Mouse (Mus musculus) hindbrain, embryonic 11.5 days (tissue): ENCODE results near the gene Tmem151a. TPM values are rescaled to one million over a fixed set of nuclear protein-coding genes. Genes with fewer than 3 reads are reported as not detected.
A peak's percentile ranks its signal among the peaks of the same experiment; 100 is the strongest.

Experiments
- ATAC-seq: fragments of 200-750 bp; cut with Nextera tagmentation; 2 replicates; pipeline ENCODE4 v1.8.0; 2017; ENCODE audit warnings: mild to moderate bottlenecking, moderate TSS enrichment, moderate library complexity; ENCODE audit not compliant: low FRiP score
- DNase-seq: peaks from one replicate; pipeline ENCODE4 v3.0.0-alpha.2; 2015; ENCODE audit warnings: low spot score
- H3K27ac ChIP-seq: fragments of 300-500 bp; sonication (generic); 2 replicates; pipeline ENCODE4 v1.5.1; 2014; ENCODE audit warnings: mild to moderate bottlenecking, low read depth, low read length
- H3K27me3 ChIP-seq: fragments of 300-500 bp; sonication (generic); 2 replicates; pipeline ENCODE4 v1.6.1; 2014; ENCODE audit warnings: mild to moderate bottlenecking, low read length, moderate library complexity, mixed read lengths; ENCODE audit not compliant: control insufficient read depth, insufficient read depth
- H3K36me3 ChIP-seq: fragments of 300-500 bp; sonication (generic); 2 replicates; pipeline ENCODE4 v1.6.1; 2014; ENCODE audit warnings: mild to moderate bottlenecking, low read length, moderate library complexity, mixed read lengths; ENCODE audit not compliant: control insufficient read depth, insufficient read depth
- H3K4me1 ChIP-seq: fragments of 300-500 bp; sonication (generic); replicated peaks from 2 replicates; pipeline ENCODE4 v1.6.1; 2014; ENCODE audit warnings: low read length, mixed read lengths; ENCODE audit not compliant: control insufficient read depth, insufficient read depth
- H3K4me2 ChIP-seq: fragments of 300-500 bp; sonication (generic); replicated peaks from 2 replicates; pipeline ENCODE4 v1.6.1; 2014; ENCODE audit warnings: mild to moderate bottlenecking, low read depth, low read length
- H3K4me3 ChIP-seq: fragments of 300-500 bp; sonication (generic); 2 replicates; pipeline ENCODE4 v1.5.1; 2014; ENCODE audit warnings: low read depth, low read length
- H3K9ac ChIP-seq: fragments of 300-500 bp; sonication (generic); 2 replicates; pipeline ENCODE4 v1.6.1; 2014; ENCODE audit warnings: low read depth, low read length
- H3K9me3 ChIP-seq: fragments of 300-500 bp; sonication (generic); 2 replicates; pipeline ENCODE4 v1.6.1; 2016; ENCODE audit warnings: low read length; ENCODE audit not compliant: control insufficient read depth
- WGBS: fragments of 180-500 bp; shearing (Covaris S2); extraction: QIAGEN DNeasy Blood & Tissue Kit; methylation state at CpG from one replicate; pipeline ENCODE4 v1.1.7; 2014; 5-methylcytosine and 5-hydroxymethylcytosine counted together
- polyA plus RNA-seq: library from polyadenylated mRNA; unstranded; fragments of >200 nt; fragmentation: Nextera tagmentation; extraction: Ambion mirVana; gene quantifications from 2 replicates; pipeline ENCODE4 v1.2.1, GENCODE M21; 2014

Tmem151a gene
- polyA plus RNA-seq, 1 experiment from 2014 or later = 1.6 TPM

GRCm38 (mm10) chr19:5048138-5049056 is 36.9 kb downstream of the Tmem151a start:
- Histone ChIP-seq H3K36me3 (peaks cover 4% of the 10 kb centered on the region; the same call in 1 of the 2 replicates), H3K27ac (no peak overlapping the region), H3K4me3 (no peak overlapping the region), H3K4me2 (no peak overlapping the region), H3K27me3 (peaks cover 27% of the 10 kb centered on the region), H3K9me3 (no peaks in the 10 kb centered on the region), H3K4me1 (no peaks in the 10 kb centered on the region), H3K9ac (no peak overlapping the region)
- no peak for DNase-seq
- ATAC-seq = no peak
- WGBS = 87% methylated on average over 14 of the region's 14 CpGs

- H3K9ac ChIP-seq = no peak overlapping the region
- peaks cover 2% of the 10 kb centered on the region; the same call in 1 of the 2 replicates for H3K27me3 ChIP-seq
- no peak overlapping the region for H3K27ac ChIP-seq
- peaks cover 4% of the 10 kb centered on the region; the same call in 1 of the 2 replicates for H3K36me3 ChIP-seq
- DNase-seq (no peak), ATAC-seq (no peak)
- no peak overlapping the region for H3K4me2 ChIP-seq
- no peaks in the 10 kb centered on the region for H3K9me3 ChIP-seq
- no peaks in the 10 kb centered on the region; the same call in 1 of the 2 replicates for H3K4me1 ChIP-seq
- no peak overlapping the region for H3K4me3 ChIP-seq
- WGBS = 75% methylated on average over 4 of the region's 4 CpGs
These were observed 39.8 kb downstream of the Tmem151a start for GRCm38 (mm10) chr19:5045531-5045930.

- Histone ChIP-seq H3K4me3 (peak overlapping the region; percentile 78), H3K9me3 (no peaks in the 10 kb centered on the region), H3K36me3 (peaks cover 3% of the 10 kb centered on the region; the same call in 1 of the 2 replicates), H3K9ac (peak overlapping the region; percentile 86), H3K4me2 (peak overlapping the region; percentile 99), H3K4me1 (peaks cover 3% of the 10 kb centered on the region; the same call in 1 of the 2 replicates), H3K27ac (peak overlapping the region; percentile 56), H3K27me3 (no peaks in the 10 kb centered on the region)
- 2% methylated on average over 16 of the region's 16 CpGs for WGBS
- ATAC-seq (peak; percentile 1; the same call in 1 of the 2 replicates), DNase-seq (no peak)
These were observed 43.7 kb downstream of the Tmem151a start for GRCm38 (mm10) chr19:5041588-5041987.

GRCm38 (mm10) chr19:5040862-5041523 is 44.3 kb downstream of the Tmem151a start, which contains the start of gene Brms1:
Gene Brms1 (plus strand): TSS chr19:5041354.
- peak within 1 kb of the TSS; percentile 56 for H3K27ac ChIP-seq
- peak; percentile 98 for DNase-seq
- ATAC-seq = peak; percentile 79
- H3K4me2 ChIP-seq = peak within 1 kb of the TSS; percentile 99
- peak within 1 kb of the TSS; percentile 78 for H3K4me3 ChIP-seq
- H3K4me1 ChIP-seq = peaks cover 3% of the 10 kb centered on the region; the same call in 1 of the 2 replicates
- H3K9ac ChIP-seq = peak within 1 kb of the TSS; percentile 86
- H3K27me3 ChIP-seq = no peaks in the 10 kb centered on the region
- WGBS = 8% methylated on average over 40 of the region's 40 CpGs
- H3K36me3 ChIP-seq = no peaks in the 10 kb centered on the region
- H3K9me3 ChIP-seq = no peaks in the 10 kb centered on the region

- H3K4me1 ChIP-seq = peaks cover 3% of the 10 kb centered on the region; the same call in 1 of the 2 replicates
These were observed 45.8 kb downstream of the Tmem151a start for GRCm38 (mm10) chr19:5039301-5040114.

GRCm38 (mm10) chr19:5038709-5039156 is 46.6 kb downstream of the Tmem151a start, which contains the start of the genes B4gat1 and AC124502.3:
Gene B4gat1 (plus strand): TSS chr19:5038826.
Gene AC124502.3 (plus strand): TSS chr19:5038891.
- Histone ChIP-seq H3K4me2 (peak within 1 kb of the TSS; percentile 99), H3K27ac (peak within 1 kb of the TSS; percentile 76), H3K9ac (peak within 1 kb of the TSS; percentile 89), H3K4me1 (peaks cover 3% of the 10 kb centered on the region; the same call in 1 of the 2 replicates), H3K36me3 (no peaks in the 10 kb centered on the region), H3K4me3 (peak within 1 kb of the TSS; percentile 78), H3K27me3 (no peaks in the 10 kb centered on the region), H3K9me3 (no peaks in the 10 kb centered on the region)
- WGBS = under 1% methylated on average over 44 of the region's 44 CpGs
- DNase-seq (peak; percentile 92), ATAC-seq (peak; percentile 89)

More at GRCm38 (mm10) chr19:5039301-5040114, 45.8 kb downstream of the Tmem151a start:
- DNase-seq (no peak), ATAC-seq (no peak)
- Histone ChIP-seq H3K36me3 (no peaks in the 10 kb centered on the region), H3K9ac (peak overlapping the region; percentile 89), H3K9me3 (no peaks in the 10 kb centered on the region), H3K4me3 (peak overlapping the region; percentile 78), H3K27me3 (no peaks in the 10 kb centered on the region), H3K4me2 (peak overlapping the region; percentile 99), H3K27ac (peak overlapping the region; percentile 76)
- WGBS = 14% methylated on average over 41 of the region's 41 CpGs

- Histone ChIP-seq H3K4me1 (peaks cover 3% of the 10 kb centered on the region; the same call in 1 of the 2 replicates), H3K4me2 (peak overlapping the region; percentile 99), H3K27ac (peak overlapping the region; percentile 73), H3K4me3 (peak overlapping the region; percentile 78), H3K9ac (peak overlapping the region; percentile 89), H3K9me3 (no peaks in the 10 kb centered on the region), H3K27me3 (no peaks in the 10 kb centered on the region), H3K36me3 (no peaks in the 10 kb centered on the region)
- ATAC-seq (peak; percentile 63), DNase-seq (peak; percentile 93)
- WGBS = 5% methylated on average over 32 of the region's 32 CpGs
These were observed 47.4 kb downstream of the Tmem151a start for GRCm38 (mm10) chr19:5037678-5038571.
